Mouse (Mus musculus) heart, adult 18-20 months (tissue): ENCODE data around the gene Socs3. TPM values are rescaled to one million over a fixed set of nuclear protein-coding genes. Genes with fewer than 3 reads are reported as not detected.

Experiments
- DNase-seq, 2 experiments: peaks; one replicate each; pipeline ENCODE4 v3.0.0; 2021 to 2022; ENCODE audit warnings: mixed read lengths in 1 of 2
- total RNA-seq, 2 experiments: library from RNA; stranded (reverse); gene quantifications; 2 replicates each; pipeline ENCODE4 v1.2.3; 2021

Socs3 gene
- total RNA-seq, 2 experiments from 2014 or later = 3.2 to 3.5 TPM

DNA sequence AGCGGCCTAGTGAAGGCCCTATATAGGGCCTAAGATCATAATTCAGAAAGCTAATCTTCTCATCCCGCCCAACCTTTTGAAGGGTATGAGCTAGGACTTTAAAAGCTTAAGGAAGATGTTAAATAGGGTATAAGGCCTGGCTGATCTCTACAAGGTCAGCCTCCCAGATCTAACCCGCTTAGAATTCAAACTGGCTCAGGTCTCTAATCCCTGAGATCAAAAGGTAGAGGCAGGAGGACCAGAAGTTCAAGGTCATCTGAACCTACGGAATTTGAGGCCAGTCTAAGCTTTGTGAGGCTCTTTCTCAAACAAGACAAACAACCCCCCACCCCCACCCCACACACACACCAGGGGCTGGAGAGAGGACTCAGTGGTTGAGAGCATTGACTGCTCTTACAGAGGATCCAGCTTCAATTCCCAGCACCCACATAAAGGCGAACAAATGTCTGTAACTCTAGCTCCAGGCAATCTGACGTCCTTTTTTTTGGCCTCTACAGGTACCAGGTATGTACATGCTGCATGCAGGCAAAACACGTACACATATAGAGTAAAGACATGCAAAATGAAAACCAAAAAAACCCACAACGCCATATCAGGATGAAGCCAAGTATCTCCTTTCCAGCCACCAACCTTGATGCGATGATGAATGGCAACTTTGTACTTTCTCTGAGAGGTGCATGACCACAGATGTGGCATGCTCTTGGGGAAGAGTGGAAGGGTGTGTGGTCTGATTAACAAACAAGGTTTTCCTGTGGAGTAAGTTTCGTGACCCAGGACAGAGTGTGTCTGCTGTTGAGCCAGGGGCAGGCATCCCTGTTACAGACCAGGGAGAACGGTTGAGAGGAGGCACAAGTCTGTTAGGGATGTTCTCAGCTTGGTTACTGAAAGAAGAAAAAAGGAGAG, 3.1 kb upstream of the Socs3 start:
- DNase-seq = no peak

DNA sequence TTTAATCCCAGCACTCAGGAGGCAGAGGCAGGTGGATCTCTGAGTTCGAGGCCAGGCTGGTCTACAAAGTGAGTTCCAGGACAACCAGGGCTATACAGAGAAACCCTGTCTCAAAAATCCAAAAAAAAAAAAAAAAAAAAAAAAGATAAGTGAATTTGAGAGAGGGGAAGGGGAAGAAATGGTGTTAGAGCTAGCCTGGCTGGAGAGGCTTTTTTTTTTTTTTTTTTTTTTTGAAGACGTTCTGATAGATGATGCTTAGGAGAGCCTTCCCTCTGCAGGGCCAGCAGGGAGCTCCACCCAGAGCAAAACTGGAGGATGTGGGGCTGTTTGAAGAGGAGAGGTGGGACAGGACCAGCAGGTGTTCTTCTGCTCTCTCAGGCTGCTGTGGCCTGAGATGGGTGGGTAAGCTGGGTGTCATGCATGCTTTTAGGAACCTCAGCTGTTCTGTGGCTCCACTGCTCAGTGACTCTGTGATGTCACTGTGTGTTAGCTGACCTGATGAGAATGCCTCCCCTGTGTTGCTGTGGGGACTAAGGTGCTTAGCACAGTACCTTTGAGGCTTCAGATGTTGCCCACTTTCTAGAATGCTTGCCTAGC, 1.9 kb upstream of the Socs3 start:
- no peak for DNase-seq

DNA sequence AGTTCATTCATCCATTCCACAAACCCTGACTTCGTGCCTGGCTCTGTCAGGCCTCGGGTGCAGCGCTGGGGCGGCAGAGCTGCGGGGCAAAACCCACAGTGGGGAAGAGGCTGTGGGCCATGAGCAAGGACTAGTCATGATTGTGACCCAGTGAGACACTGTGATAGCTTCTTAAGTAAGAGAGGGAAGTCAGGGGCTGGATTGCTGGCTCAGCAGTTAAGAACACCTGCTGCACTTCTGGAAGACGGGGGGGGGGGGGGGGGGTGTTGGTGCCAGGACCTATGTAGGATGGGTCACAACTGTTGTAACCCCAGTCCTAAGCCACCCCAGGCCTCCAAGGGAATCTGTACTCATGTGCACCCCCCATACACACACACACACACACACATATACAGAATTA, 1.3 kb upstream of the Socs3 start:
- DNase-seq = no peak

DNA sequence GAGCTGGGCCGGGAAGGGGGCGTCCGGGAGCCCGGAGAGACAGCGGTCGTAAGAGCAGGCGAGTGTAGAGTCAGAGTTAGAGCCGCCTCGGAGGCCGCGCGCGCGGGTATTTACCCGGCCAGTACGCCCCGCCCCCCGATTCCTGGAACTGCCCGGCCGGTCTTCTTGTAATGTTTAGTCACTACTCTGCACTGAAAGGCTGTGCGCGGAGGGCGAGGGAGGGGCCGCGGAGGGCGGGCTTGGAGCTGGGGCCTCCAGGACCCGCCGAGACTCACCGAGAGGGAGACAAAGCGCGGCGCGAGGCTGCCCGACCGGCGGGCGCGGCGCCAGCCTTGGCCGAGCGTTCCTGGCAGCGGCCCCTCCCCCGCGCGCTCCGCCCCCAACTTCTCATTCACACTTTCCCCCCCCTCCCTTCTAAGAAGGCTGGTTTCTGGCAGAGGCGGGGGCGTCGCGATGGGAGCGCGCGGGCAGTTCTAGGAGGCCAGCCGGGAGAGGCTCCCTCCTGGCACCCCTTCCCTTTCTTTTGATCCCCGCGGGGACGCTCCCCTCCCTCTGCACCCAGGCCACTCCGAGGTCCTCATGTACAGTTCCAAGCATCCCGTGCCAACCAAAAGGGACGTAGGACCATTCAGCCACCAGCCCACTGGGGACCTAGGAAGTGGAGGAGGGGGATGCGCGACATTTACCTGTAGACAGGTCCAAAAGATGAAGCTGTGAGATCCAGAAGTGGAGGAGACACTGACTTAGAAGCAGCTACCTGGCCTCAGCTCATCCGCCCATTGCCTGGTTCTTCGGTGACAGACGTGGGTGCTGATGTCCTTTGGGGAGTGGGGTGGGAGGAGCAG, 525 bp downstream of the Socs3 start:
- peak; percentile 98 for DNase-seq

DNA sequence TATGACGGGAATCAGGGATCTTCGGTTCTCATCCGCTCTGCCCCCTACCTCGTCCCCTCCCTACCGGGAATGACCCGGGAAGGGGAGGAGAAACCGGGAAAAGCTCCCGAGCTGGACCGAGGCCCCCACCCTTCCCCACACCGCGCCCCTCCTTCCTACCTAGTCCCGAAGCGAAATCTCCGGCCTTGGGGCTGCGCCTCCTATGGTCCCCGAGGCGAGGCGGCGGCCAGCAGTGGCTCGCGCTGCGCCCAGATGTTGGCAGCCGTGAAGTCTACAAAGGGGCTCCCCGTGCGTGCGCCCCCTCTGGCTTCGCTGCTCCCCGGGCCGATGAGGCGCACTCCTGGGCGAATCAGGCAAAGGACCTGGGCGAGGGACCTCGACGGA, 1.1 kb downstream of the Socs3 start:
- no peak for DNase-seq

DNA sequence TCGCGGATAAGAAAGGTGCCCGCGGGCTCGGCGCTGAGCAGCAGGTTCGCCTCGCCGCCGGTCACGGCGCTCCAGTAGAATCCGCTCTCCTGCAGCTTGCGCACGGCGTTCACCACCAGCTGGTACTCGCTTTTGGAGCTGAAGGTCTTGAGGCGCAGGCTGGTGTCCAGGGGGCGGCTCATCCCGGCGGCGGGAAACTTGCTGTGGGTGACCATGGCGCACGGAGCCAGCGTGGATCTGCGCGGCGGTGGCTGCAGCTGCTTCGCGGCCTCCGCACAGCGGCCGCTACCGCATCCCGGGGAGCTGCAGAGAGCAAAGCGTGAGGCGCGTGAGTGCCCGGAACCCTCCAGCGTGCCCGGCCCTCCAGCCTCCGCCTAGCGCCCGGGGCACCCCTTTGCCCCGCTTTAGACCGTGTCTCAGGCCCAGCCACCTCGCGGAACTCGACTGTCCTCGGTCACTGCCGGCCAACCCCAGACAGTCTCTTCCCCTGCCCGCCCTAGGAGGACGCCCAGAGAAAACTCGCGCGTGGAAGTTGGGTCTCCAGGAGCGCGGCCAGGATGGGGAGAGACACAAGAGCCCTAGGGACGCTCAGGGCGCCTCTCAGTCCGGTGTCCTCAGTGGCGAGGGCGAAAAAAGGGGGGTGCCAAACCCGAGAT, 1.7 kb downstream of the Socs3 start:
- DNase-seq = peak in 1 of 2 experiments; percentile 53

DNA sequence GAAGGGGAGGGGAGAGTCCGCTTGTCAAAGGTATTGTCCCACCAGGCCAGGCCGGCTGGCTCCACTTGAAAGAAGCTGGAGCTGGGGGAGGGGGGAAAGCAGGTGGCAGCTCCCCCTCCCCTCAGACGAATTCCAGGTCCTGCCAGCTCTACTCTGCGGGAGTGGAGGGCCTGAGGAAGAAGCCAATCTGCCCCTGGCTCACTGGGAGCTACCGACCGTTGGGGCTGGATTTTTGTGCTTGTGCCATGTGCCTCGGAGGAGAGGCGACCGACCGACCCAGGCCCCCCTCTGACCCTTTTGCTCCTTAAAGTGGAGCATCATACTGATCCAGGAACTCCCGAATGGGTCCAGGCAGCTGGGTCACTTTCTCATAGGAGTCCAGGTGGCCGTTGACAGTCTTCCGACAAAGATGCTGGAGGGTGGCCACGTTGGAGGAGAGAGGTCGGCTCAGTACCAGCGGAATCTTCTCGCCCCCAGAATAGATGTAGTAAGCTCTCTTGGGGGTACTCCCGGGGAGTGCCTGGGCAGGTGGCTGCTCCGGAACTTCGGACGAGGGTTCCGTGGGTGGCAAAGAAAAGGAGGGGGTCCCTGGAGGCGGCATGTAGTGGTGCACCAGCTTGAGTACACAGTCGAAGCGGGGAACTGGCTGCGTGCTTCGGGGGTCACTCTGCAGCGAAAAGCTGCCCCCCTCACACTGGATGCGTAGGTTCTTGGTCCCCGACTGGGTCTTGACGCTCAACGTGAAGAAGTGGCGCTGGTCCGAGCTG, 2.4 kb downstream of the Socs3 start:
- no peak for DNase-seq

DNA sequence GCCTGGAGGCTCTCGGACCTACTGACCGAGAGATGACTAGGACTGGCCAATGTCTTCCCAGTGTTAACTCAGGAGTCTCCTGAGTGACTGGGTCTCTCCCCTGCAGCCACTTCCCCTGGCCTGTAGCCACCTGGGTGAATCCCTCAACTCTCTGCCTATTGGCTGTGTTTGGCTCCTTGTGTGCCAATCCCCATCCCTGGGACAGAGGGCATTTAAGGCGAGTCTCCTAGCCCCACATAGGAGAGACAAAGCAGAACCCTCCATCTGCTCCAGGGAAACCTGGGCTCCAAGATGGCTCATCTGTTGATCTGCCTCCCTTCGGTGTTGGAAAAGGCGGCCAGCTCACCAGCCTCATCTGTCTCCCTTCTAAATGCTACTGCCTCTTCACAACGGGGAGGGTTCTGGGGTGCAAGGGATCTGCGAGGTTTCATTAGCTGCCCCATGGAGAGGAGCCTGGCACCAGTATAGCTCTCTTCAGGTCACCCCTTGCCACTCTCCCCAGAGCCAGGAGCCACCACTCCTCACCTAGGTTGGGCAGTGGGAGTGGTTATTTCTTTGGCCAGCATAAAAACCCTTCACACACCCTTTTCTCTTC, 3.2 kb downstream of the Socs3 start:
- no peak for DNase-seq

DNA sequence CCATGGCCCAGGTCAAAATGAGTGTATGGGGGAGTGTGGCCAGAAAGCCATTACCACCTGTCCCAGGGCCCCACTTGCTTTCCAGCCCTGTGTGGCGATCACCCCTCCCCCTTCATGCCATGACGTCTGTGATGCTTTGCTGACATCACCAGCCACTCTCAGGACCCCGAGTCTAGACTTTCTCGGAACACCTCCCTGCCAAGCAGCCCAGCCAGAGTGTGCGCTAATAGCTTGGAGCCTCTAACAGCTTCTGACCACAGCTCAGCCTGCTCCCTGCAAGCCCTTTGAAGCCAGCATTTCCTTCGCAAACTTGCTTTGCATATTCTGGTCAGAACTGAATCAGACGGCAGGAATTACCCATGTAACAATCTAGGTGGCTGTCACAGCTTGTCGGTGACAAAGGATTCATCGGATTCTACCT, 4.3 kb downstream of the Socs3 start:
- no peak for DNase-seq

DNA sequence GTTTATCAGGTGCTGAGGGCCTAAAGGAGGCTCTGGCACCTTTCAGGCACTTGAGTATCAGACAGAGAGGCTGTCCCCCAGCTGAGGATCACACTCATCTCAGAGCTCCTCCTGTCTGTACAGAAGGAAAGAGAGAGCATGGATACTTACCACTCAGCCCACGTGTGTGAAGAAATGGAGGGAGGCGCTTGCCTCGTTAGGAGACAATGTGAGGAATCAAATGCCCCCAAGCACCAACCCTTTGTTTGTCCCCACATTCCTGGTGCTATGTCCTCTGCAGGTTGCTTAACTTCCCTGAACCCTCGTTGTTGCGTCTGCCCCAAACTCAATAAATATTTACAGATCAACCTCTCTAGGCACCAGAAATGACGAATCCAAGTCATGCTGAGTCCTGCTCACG, 4.8 kb downstream of the Socs3 start:
- DNase-seq = no peak

DNA sequence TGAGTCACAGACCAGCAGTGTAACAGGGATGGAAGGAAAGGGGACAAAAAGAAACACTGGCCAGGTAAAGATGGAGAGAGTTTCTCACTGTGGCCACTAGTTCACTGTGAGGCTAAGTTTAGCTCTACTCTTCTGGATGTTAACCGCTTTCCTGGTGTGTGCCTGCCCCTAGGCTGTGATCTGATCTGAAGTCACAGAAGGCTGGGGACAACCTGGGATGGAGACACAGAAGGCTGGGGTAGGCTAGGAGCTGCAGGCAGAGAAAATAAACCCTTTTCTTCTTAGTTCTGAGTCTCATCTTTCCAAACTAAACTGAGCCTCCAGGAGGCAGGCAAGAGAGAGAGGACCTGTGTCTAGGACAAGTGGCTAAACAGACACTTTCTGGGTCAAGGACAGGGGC, 5.6 kb downstream of the Socs3 start:
- DNase-seq = no peak

DNA sequence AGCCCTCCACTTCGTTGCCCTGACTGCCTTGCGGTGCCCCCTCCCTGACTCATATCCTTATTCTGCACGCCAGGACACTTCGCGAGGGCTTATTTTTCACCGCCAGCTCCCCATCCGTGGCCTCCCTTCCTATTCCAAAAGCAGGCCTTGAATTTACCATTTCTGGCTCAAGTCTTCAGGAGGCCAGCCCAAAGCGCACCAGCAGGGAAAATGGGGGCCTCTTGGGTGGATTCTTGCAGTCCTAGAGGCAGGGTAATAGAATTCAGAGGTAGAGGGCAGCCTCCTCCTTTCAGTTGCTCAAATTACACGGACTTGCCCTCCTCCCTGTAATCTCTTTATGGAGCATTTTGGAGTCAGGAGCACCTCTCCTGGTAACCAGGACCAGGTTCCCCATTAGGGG, 6.0 kb downstream of the Socs3 start:
- DNase-seq = no peak

DNA sequence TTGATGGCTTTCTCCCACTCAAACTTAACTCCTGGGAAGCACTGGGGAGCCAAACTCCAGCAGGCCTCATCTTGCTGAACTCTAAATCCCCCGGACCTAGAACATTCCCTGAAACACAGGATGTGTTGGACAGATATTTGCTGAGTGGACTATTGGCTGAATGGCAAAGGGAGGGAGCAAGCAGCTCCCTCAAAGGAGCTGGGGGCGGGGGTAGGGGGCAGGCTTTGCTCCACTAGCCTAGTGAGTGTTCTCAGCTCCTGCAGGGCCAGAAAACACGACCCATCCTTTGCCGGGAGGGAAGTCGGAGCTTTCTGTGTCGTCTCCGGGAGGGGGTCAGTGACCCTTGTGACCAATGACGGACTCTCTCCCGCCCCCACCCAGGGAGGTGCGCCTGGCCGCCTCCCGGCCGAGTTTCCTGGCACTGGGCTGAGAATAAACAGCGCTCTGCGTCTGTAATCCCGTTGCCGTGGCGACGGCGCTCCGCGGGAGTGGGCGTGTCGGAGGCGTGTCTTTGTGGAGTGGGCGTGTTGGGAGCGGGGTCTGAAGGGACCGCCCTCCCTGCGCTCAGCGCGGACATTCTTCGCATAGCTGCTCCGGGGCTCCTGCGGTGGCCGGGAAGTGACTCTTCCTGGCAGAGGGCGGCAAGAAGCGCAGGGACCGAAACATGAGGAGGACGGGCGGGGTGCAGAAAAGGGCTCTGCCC, 6.6 kb downstream of the Socs3 start:
- peak; percentile 99 to 100 for DNase-seq

DNA sequence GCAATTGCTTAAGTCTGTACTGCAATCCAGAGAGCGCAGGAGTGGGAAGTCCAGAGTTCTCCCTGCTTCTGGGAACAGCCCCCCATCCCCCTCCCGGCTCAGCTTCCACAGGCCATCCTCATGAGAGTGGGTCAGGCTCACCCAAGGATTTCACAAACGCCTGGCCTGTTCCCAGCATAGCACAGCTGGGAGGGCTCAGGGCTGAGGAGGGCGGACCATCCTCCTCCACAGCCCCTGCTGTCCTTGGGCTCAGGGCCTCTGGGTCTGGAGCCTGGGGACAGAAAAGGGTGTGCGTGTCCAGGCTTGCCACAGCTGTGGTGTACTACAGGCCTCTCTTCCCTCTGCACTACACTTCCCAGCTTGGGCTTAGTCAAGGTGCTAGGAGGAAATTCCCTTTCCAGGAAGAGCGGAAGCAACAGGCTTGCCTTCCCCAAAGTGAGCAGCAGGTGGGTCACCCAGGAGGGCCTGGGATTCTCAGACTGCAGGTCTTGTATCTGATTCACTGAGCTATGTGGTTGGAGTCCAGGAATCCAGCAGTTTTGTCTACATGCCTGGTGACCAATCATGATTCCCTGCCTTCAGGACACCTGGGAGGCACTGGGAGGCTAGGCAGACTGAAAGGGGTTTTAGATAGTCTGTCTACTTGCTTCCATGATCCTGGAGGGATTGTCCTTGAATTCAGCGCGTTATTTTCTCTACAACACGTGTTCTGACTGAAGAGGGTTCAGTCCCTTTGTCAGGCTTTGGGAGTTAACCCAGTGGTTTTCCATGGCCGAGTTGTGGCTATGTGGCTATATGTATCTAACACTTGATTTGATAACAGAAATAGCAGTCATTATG, 7.4 kb downstream of the Socs3 start:
- peak; percentile 93 to 95 for DNase-seq

DNA sequence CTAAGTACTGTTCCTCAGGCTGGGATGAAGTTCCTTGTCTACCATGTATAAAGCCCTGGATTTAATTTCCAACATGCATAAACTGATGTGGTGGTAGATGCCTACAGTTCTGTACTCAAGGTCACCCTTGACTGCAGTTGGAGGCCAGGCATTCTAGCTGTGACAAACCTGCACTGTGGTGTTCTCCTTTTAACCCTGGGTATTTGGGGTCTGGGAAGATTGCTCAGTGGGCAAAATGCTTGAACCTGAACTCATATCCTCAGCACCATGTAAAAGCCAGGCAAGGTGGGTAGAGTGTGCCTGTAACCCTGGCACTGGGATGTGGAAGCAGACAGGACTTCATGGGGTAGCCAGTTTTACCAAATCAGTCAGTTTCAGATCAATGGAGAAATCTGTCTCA, 9.2 kb downstream of the Socs3 start:
- no peak for DNase-seq

DNA sequence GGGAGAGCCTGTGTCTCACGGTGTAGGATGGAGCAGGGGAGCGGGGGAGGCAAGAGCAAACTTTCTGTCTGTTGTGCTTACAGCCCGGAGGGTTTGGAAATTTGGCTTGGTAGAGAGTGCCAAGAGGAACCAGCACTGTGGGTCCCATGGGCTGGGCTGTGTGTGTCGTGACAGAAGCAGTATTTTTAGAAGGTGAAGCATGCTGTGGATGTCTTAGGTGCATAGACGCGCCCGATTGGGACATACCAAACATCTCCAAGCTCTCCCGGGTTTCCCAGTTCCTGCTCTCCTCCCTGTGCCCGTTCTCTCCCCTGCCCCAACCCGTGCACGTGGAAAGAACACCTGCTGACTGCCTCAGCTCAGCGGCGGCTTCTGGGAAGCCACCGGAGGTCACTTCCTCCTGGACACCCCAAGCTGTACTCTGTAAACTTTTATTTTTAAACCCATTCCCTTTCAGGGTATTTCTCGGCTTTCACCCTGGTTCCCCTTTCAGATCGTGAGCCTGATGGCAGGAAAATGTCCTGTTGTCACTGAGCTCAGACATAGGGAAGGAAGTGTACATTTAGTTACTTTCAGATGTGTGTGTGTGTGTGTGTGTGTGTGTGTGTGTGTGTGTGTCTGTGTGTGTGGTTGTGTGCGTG, 10.0 kb downstream of the Socs3 start:
- peak; percentile 64 to 70 for DNase-seq

DNA sequence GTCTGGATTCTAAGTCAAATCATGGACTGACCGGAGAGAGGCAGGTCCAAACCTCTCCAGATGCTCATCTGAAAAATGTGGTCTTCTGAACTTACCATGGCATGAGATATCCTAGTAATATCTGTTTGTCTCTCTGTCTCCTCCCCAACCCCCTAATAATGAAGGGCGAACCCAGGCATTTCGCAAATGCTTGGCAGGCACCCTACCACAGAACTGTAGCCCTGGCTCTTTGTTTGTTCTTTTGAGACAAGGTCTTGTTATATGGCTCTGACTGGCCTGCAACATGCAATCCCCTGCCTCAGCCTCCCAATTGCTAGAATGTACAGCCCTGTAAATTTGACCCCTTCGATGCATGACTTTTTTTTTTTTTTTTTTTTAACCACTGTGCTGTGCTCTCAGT, 10.7 kb downstream of the Socs3 start:
- no peak for DNase-seq

DNA sequence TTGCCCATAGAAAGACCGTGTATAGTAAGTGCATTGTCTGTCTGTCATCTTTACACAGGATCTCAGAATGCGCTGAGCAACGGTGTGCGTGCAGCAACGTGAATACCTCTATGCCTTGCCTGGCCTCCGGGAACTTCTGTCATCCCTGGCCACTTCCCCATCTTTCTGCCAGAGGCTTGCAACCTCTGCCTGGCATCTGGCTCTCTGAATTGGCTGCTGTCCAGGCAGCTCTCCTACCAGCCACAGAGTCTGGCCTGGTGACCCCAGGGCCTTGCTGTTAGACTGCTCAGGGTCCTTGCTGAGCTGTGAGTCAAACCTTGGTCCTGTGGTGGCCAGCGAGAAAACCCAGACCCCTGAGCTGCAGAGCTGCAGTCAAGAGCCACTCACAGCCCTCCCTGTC, 11.7 kb downstream of the Socs3 start:
- DNase-seq = peak in 1 of 2 experiments; percentile 31

DNA sequence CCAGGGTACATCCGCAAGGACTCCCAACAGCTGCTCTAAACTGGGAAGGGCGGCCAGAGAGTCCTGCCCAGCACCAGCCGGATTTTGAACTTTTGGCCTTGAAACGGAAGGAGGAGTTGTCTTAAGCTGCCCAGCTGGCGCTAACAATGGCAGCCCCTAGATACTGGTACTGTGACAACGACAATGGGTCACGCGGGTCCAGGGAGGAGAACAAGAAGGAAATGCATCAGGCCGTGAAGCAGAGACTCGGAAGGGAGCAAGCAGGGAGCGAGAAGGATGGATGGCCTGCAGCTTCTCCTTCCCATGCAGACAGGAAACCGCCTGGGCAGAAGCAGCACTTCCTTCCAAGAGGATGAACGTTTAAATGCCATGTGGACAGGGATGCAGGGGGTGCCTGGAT, 14.2 kb downstream of the Socs3 start:
- DNase-seq = peak in 1 of 2 experiments; percentile 26
